Mouse (Mus musculus) liver, embryonic 12.5 days (tissue): Measurements from ENCODE around the gene Txnrd1. TPM values are rescaled to one million over a fixed set of nuclear protein-coding genes. Genes with fewer than 3 reads are reported as not detected.

ENCODE experiments used
- ATAC-seq: fragments of 200-750 bp; cut with Nextera tagmentation; 2 replicates; pipeline ENCODE4 v1.8.0; 2017; ENCODE audit warnings: moderate number of reproducible peaks, mild to moderate bottlenecking, moderate library complexity
- H3K27ac ChIP-seq: fragments of 300-500 bp; sonication (generic); 2 replicates; pipeline ENCODE4 v1.5.1; 2016; ENCODE audit warnings: mild to moderate bottlenecking
- H3K27me3 ChIP-seq: fragments of 300-500 bp; sonication (generic); replicated peaks from 2 replicates; pipeline ENCODE4 v1.6.1; 2016; ENCODE audit warnings: mild to moderate bottlenecking, moderate library complexity
- H3K36me3 ChIP-seq: fragments of 300-500 bp; sonication (generic); 2 replicates; pipeline ENCODE4 v1.6.1; 2016; ENCODE audit warnings: mild to moderate bottlenecking, moderate library complexity
- H3K4me1 ChIP-seq: fragments of 300-500 bp; sonication (generic); 2 replicates; pipeline ENCODE4 v1.6.1; 2016
- H3K4me2 ChIP-seq: fragments of 300-500 bp; sonication (generic); 2 replicates; pipeline ENCODE4 v1.6.1; 2016; ENCODE audit warnings: mild to moderate bottlenecking, moderate library complexity
- H3K4me3 ChIP-seq: fragments of 300-500 bp; sonication (generic); 2 replicates; pipeline ENCODE4 v1.5.1; 2016; ENCODE audit warnings: mild to moderate bottlenecking, moderate library complexity
- H3K9ac ChIP-seq: fragments of 300-500 bp; sonication (generic); 2 replicates; pipeline ENCODE4 v1.6.1; 2016; ENCODE audit warnings: mild to moderate bottlenecking, moderate library complexity
- H3K9me3 ChIP-seq: fragments of 300-500 bp; sonication (generic); replicated peaks from 2 replicates; pipeline ENCODE4 v1.6.1; 2016; ENCODE audit warnings: mild to moderate bottlenecking, moderate library complexity
- WGBS: fragments of 180-500 bp; shearing (Covaris S2); methylation state at CpG from one replicate; pipeline ENCODE4 v1.1.7; 2016; ENCODE audit not compliant: insufficient replicate concordance; 5-methylcytosine and 5-hydroxymethylcytosine counted together
- polyA plus RNA-seq: library from polyadenylated mRNA; unstranded; fragments of >200 nt; fragmentation: Nextera tagmentation; extraction: Ambion mirVana; gene quantifications from 2 replicates; pipeline ENCODE4 v1.2.1, GENCODE M21; 2016

Txnrd1 gene
- polyA plus RNA-seq, 1 experiment from 2014 or later: 108 TPM

GRCm38 (mm10) chr10:82823108-82823778 lies 10.5 kb upstream of the Txnrd1 start:
- WGBS: 69% methylated on average over 14 of the region's 14 CpGs
- Histone ChIP-seq H3K27ac (no peak overlapping the region), H3K36me3 (no peaks in the 10 kb centered on the region), H3K9me3 (no peaks in the 10 kb centered on the region), H3K9ac (no peak overlapping the region), H3K4me3 (no peak overlapping the region), H3K27me3 (no peaks in the 10 kb centered on the region; the same call in 1 of the 2 replicates), H3K4me1 (no peaks in the 10 kb centered on the region), H3K4me2 (no peak overlapping the region)
- ATAC-seq: no peak

DNA sequence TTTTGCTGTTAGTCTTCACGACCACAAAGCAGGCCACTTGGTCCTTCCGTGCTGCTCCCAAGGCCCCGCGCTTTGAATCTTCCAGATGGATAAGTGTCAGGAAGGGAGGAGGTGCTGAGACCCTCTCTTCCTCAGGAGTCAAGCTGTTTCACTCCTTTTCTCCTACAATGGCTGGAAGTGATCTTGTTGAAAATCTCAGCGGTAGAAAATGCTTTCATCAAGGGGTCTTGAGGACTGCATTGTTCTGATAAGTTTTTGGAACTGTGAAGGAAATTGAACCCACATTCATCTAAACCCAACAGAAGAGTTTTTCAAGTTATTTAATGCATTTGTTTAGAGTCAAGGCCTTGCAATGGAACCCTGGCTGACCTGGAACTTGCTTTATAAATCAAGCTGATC lies 10.0 kb upstream of the Txnrd1 start:
- Histone ChIP-seq H3K4me1 (no peaks in the 10 kb centered on the region), H3K9me3 (no peaks in the 10 kb centered on the region), H3K4me2 (no peak overlapping the region), H3K9ac (no peak overlapping the region), H3K4me3 (no peak overlapping the region), H3K27ac (no peak overlapping the region), H3K27me3 (no peaks in the 10 kb centered on the region; the same call in 1 of the 2 replicates), H3K36me3 (no peaks in the 10 kb centered on the region)
- no peak for ATAC-seq
- WGBS: 59% methylated on average over 5 of the region's 5 CpGs

GRCm38 (mm10) chr10:82824541-82824940 lies 9.2 kb upstream of the Txnrd1 start:
- Histone ChIP-seq H3K4me2 (no peak overlapping the region), H3K9me3 (no peaks in the 10 kb centered on the region), H3K9ac (no peak overlapping the region), H3K4me1 (no peaks in the 10 kb centered on the region), H3K36me3 (no peaks in the 10 kb centered on the region), H3K27ac (no peak overlapping the region), H3K27me3 (no peaks in the 10 kb centered on the region; the same call in 1 of the 2 replicates), H3K4me3 (no peak overlapping the region)
- ATAC-seq: no peak
- 54% methylated on average over 10 of the region's 10 CpGs for WGBS

DNA sequence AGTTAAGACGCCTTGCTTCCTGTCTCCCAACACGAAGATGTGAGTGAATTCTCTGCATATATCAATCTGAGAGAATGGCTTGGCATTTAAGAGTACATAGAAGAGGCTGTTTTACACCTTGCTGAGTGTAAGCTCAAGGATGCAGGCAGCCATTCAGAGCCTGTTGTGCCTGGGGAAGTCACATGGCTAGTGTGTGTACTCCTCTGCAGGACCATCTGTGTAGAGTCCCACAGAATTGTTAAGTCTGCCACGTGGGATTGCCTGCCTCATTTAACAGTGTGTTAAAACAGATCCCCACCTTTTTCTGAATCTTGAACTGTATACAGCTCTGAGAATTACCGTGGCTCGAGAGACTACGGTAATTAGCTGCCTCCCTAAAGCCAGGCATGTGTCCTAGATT lies 7.2 kb upstream of the Txnrd1 start:
- Histone ChIP-seq H3K27me3 (no peaks in the 10 kb centered on the region; the same call in 1 of the 2 replicates), H3K4me2 (no peak overlapping the region), H3K27ac (no peak overlapping the region), H3K9ac (no peak overlapping the region), H3K4me1 (no peaks in the 10 kb centered on the region), H3K4me3 (no peak overlapping the region), H3K36me3 (no peaks in the 10 kb centered on the region), H3K9me3 (no peaks in the 10 kb centered on the region)
- 52% methylated on average over 6 of the region's 6 CpGs for WGBS
- ATAC-seq: no peak

DNA sequence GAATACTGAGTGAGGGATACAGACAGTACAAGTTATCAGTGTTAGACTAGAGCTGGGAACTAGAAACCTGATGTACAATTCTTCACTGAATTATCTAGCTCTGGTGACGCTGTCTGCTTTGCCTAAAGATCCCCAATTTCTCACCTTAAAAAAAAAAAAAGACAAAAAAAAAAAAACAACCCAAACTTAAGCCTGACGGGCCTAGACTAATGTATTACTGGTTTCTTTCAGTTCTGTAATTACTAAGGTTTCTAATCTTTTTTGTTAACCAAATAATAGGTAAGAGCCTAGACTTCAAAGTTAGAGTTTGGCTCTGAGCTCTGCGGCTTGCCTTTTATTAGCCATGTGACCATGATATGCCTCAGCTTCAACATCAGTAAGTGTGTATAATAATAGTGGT lies 2.1 kb downstream of the Txnrd1 start:
- H3K4me3 ChIP-seq: no peak overlapping the region
- no peaks in the 10 kb centered on the region for H3K36me3 ChIP-seq
- H3K27me3 ChIP-seq: no peaks in the 10 kb centered on the region
- no peaks in the 10 kb centered on the region for H3K9me3 ChIP-seq
- H3K27ac ChIP-seq: no peak overlapping the region
- no peaks in the 10 kb centered on the region for H3K4me1 ChIP-seq
- no peak overlapping the region for H3K9ac ChIP-seq
- WGBS: 70% methylated on average over 3 of the region's 3 CpGs
- no peak for ATAC-seq
- H3K4me2 ChIP-seq: no peak overlapping the region

- Histone ChIP-seq H3K27me3 (no peaks in the 10 kb centered on the region), H3K36me3 (no peaks in the 10 kb centered on the region), H3K27ac (no peak overlapping the region), H3K4me3 (no peak overlapping the region), H3K9ac (no peak overlapping the region), H3K4me2 (no peak overlapping the region), H3K4me1 (no peaks in the 10 kb centered on the region), H3K9me3 (no peaks in the 10 kb centered on the region)
- ATAC-seq: no peak
- 73% methylated on average over 7 of the region's 7 CpGs for WGBS
Observed at GRCm38 (mm10) chr10:82838390-82838789, 4.6 kb downstream of the Txnrd1 start.

GRCm38 (mm10) chr10:82844090-82844489 lies 10.3 kb downstream of the Txnrd1 start:
- WGBS: 64% methylated on average over 6 of the region's 6 CpGs
- no peak for ATAC-seq
- no peaks in the 10 kb centered on the region for H3K4me1 ChIP-seq
- H3K36me3 ChIP-seq: no peaks in the 10 kb centered on the region
- no peak overlapping the region for H3K9ac ChIP-seq
- H3K27ac ChIP-seq: no peak overlapping the region
- no peaks in the 10 kb centered on the region; the same call in 1 of the 2 replicates for H3K27me3 ChIP-seq
- H3K9me3 ChIP-seq: no peaks in the 10 kb centered on the region
- H3K4me2 ChIP-seq: no peak overlapping the region
- H3K4me3 ChIP-seq: no peak overlapping the region

DNA sequence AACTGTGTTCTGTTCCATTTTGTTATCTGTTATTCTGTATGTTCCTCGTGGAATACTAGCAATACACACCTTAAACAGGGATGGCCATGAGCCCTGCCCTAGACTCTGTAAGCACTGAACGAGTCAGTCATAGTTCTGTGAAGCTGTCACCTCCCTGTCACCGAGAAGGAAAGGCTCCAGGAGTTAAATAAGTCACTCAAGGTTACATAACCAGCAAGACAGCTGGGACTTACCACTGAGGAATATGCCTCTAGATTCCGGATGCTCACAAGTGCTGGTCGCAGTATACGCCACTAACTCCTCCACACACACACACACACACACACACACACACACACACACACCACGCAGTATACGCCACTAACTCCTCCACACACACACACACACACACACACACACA lies 11.0 kb downstream of the Txnrd1 start:
- Histone ChIP-seq H3K36me3 (no peaks in the 10 kb centered on the region), H3K27ac (no peak overlapping the region), H3K9me3 (no peaks in the 10 kb centered on the region), H3K4me3 (no peak overlapping the region), H3K27me3 (no peaks in the 10 kb centered on the region; the same call in 1 of the 2 replicates), H3K4me1 (no peaks in the 10 kb centered on the region), H3K4me2 (no peak overlapping the region), H3K9ac (no peak overlapping the region)
- no peak for ATAC-seq
- 66% methylated on average over 8 of the region's 8 CpGs for WGBS

- ATAC-seq: no peak
- H3K9ac ChIP-seq: no peak overlapping the region
- H3K4me2 ChIP-seq: no peak overlapping the region
- H3K4me1 ChIP-seq: no peaks in the 10 kb centered on the region
- no peaks in the 10 kb centered on the region for H3K36me3 ChIP-seq
- no peak overlapping the region for H3K4me3 ChIP-seq
- no peaks in the 10 kb centered on the region; the same call in 1 of the 2 replicates for H3K27me3 ChIP-seq
- 68% methylated on average over 9 of the region's 9 CpGs for WGBS
- H3K9me3 ChIP-seq: no peaks in the 10 kb centered on the region
- H3K27ac ChIP-seq: no peak overlapping the region
Observed at GRCm38 (mm10) chr10:82847821-82848459, 14.2 kb downstream of the Txnrd1 start.

GRCm38 (mm10) chr10:82849686-82850353 lies 16.1 kb downstream of the Txnrd1 start:
- H3K9ac ChIP-seq: no peak overlapping the region
- no peak for ATAC-seq
- no peak overlapping the region for H3K27ac ChIP-seq
- no peak overlapping the region for H3K4me2 ChIP-seq
- no peaks in the 10 kb centered on the region for H3K4me1 ChIP-seq
- H3K4me3 ChIP-seq: no peak overlapping the region
- no peaks in the 10 kb centered on the region for H3K27me3 ChIP-seq
- 69% methylated on average over 16 of the region's 16 CpGs for WGBS
- no peaks in the 10 kb centered on the region for H3K9me3 ChIP-seq
- H3K36me3 ChIP-seq: no peaks in the 10 kb centered on the region

- ATAC-seq: no peak
- 72% methylated on average over 5 of the region's 5 CpGs for WGBS
- Histone ChIP-seq H3K27ac (no peak overlapping the region), H3K4me1 (no peaks in the 10 kb centered on the region), H3K4me3 (no peak overlapping the region), H3K27me3 (no peaks in the 10 kb centered on the region), H3K4me2 (no peak overlapping the region), H3K9ac (no peak overlapping the region), H3K36me3 (no peaks in the 10 kb centered on the region), H3K9me3 (no peaks in the 10 kb centered on the region)
Observed at GRCm38 (mm10) chr10:82850354-82850752, 16.6 kb downstream of the Txnrd1 start.

DNA sequence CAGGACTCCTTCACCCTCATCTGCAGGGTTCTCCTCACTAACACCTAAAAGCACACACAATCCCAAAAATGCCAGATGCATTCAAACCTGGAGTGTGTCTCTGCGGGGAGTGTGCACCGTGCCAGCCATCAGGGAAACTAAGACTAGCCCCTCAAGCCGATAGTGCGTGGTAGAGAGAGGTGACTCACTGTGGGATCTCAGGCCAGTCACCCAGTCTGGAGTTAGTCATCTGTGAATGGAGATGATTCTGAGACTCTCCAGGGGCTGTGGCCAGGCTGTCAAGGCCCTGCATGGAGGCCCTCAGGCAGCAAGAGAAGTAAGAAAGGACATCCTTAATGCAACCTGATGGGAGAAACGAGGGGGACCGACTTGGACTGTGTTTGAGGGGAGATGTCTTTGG lies 18.0 kb downstream of the Txnrd1 start:
- no peak overlapping the region for H3K4me2 ChIP-seq
- WGBS: 75% methylated on average over 6 of the region's 6 CpGs

More for the DNA sequence above, 18.0 kb downstream of the Txnrd1 start:
- no peak for ATAC-seq
- H3K4me3 ChIP-seq: no peak overlapping the region
- H3K9ac ChIP-seq: no peak overlapping the region
- no peaks in the 10 kb centered on the region for H3K27me3 ChIP-seq
- H3K36me3 ChIP-seq: no peaks in the 10 kb centered on the region
- H3K4me1 ChIP-seq: no peaks in the 10 kb centered on the region
- H3K27ac ChIP-seq: no peak overlapping the region
- H3K9me3 ChIP-seq: no peaks in the 10 kb centered on the region
